ENCODE assay signal across 8 mouse cellular contexts in genomic region chr4:59189546-59190237, GRCm38 (mm10). TPM values are rescaled to one million over a fixed set of nuclear protein-coding genes. Genes with fewer than 3 reads are reported as not detected.
DNase-seq lines count a peak whose midpoint lies in the region; ATAC-seq and TF ChIP-seq lines count a peak whose summit lies in the region.

No protein-coding gene starts in this region.

- peak overlapping the region; percentile 93 for H3K9ac ChIP-seq in forebrain, embryonic 12.5 days
- peak overlapping the region; percentile 97 for H3K9ac ChIP-seq in limb, embryonic 13.5 days
- peak overlapping the region; percentile 97 for H3K9ac ChIP-seq in midbrain, postnatal 0 days (replicated peaks; ENCODE audit: low read length, poor library complexity, severe bottlenecking)

- H3K9me3 ChIP-seq in forebrain, embryonic 12.5 days = no peaks in the 10 kb centered on the region
- no peaks in the 10 kb centered on the region for H3K9me3 ChIP-seq in limb, embryonic 13.5 days
- H3K9me3 ChIP-seq in midbrain, postnatal 0 days (ENCODE audit: low read length) = no peaks in the 10 kb centered on the region

- 1% methylated on average over 51 of the region's 54 CpGs for WGBS in forebrain, embryonic 12.5 days
- WGBS in limb, embryonic 13.5 days = under 1% methylated on average over 44 of the region's 54 CpGs
- WGBS in midbrain, postnatal 0 days = 1% methylated on average over 49 of the region's 54 CpGs

- H3K4me2 ChIP-seq in forebrain, embryonic 12.5 days = peak overlapping the region; percentile 64
- H3K4me2 ChIP-seq in limb, embryonic 13.5 days (replicated peaks) = peak overlapping the region; percentile 90
- H3K4me2 ChIP-seq in midbrain, postnatal 0 days (ENCODE audit: low read depth, low read length, poor library complexity, severe bottlenecking) = peak overlapping the region; percentile 55

- peak; percentile 52 for ATAC-seq in forebrain, embryonic 12.5 days (ENCODE audit: low FRiP score)
- ATAC-seq in inflammation-experienced regulatory T-cells, adult 6 months = peak; percentile 23
- no peak; the same call in 1 of the 2 replicates for ATAC-seq in limb, embryonic 13.5 days (ENCODE audit: low FRiP score, low read depth)
- peak; percentile 82 for ATAC-seq in midbrain, postnatal 0 days (ENCODE audit: low FRiP score)

- H3K36me3 ChIP-seq in forebrain, embryonic 12.5 days (replicated peaks) = no peaks in the 10 kb centered on the region
- H3K36me3 ChIP-seq in limb, embryonic 13.5 days = no peaks in the 10 kb centered on the region
- H3K36me3 ChIP-seq in midbrain, postnatal 0 days (ENCODE audit: insufficient read depth, low read length) = no peaks in the 10 kb centered on the region

- peak; percentile 87 for DNase-seq in heart, adult 11 months
- DNase-seq in heart, postnatal 25 days (ENCODE audit: low spot score) = no peak
- DNase-seq in ZHBTc4 (ENCODE audit: low read depth, low spot score) = peak; percentile 39
- peak; percentile 44 for DNase-seq in midbrain, postnatal 0 days (ENCODE audit: low spot score)
- DNase-seq in thymus, postnatal 10 days (ENCODE audit: low spot score in 2 of 2) = peak; percentile 36 to 43

- H3K4me1 ChIP-seq in forebrain, embryonic 12.5 days = peaks cover 8% of the 10 kb centered on the region
- peaks cover 13% of the 10 kb centered on the region for H3K4me1 ChIP-seq in limb, embryonic 13.5 days
- H3K4me1 ChIP-seq in midbrain, postnatal 0 days (ENCODE audit: insufficient read depth, low read length) = peaks cover 2% of the 10 kb centered on the region; the same call in 1 of the 2 replicates

- peak overlapping the region; percentile 87 for H3K4me3 ChIP-seq in forebrain, embryonic 12.5 days (replicated peaks)
- peak overlapping the region; percentile 85 for H3K4me3 ChIP-seq in limb, embryonic 13.5 days
- peak overlapping the region; percentile 94 for H3K4me3 ChIP-seq in midbrain, postnatal 0 days (ENCODE audit: low read depth, low read length)

- no peak for TF ChIP-seq CTCF in midbrain, postnatal 0 days (IDR thresholded peaks at IDR 0.05)

- no peaks in the 10 kb centered on the region for H3K27me3 ChIP-seq in forebrain, embryonic 12.5 days
- no peaks in the 10 kb centered on the region for H3K27me3 ChIP-seq in limb, embryonic 13.5 days
- no peaks in the 10 kb centered on the region for H3K27me3 ChIP-seq in midbrain, postnatal 0 days (ENCODE audit: insufficient read depth, low read length)

- H3K27ac ChIP-seq in forebrain, embryonic 12.5 days = peak overlapping the region; percentile 90
- peak overlapping the region; percentile 88; the same call in 1 of the 2 replicates for H3K27ac ChIP-seq in limb, embryonic 13.5 days
- H3K27ac ChIP-seq in midbrain, postnatal 0 days (ENCODE audit: low read depth, low read length) = peak overlapping the region; percentile 97

- intact Hi-C loops in heart, postnatal 25 days (cut with DNase I) = loop anchor here (2.0 to 5.0 kb wide), 4 partner anchors 33 to 358 kb away; partner anchors contain the start of gene Ptbp3

RNA-seq across cellular contexts. Expression of gene Ugcg, which starts 0.6 kb away (rescaled TPM):
- 10 to 100 TPM; 14.4 to 15.1 TPM for total RNA-seq in heart, postnatal 25 days (2021)
- polyA plus RNA-seq in forebrain, embryonic 12.5 days (2016; fragmentation: Nextera tagmentation; extraction: Ambion mirVana) = 18.7 and 19.9 TPM in 2 replicates
- polyA plus RNA-seq in inflammation-experienced regulatory T-cells, adult 6 months (2017; shearing (Covaris generic)) = 10 to 100 TPM in 2 of 3 experiments, 1 to 10 TPM in 1; 8.7 to 20.6 (median 16.4) TPM
- polyA plus RNA-seq in limb, embryonic 13.5 days (2015; fragmentation: Nextera tagmentation; extraction: Ambion mirVana) = 11.9 and 13.4 TPM in 2 replicates
- 68.5 and 76.5 TPM in 2 replicates for total RNA-seq in midbrain, postnatal 0 days (2014; rRNA removed)
- 18.7 and 22.8 TPM in 2 replicates for polyA plus RNA-seq in midbrain, postnatal 0 days (2015; fragmentation: Nextera tagmentation; extraction: Ambion mirVana)

RNA-seq across cellular contexts. Expression of gene AI481877, which starts 50.9 kb away (rescaled TPM):
- total RNA-seq in heart, postnatal 25 days (2021) = not detected
- not detected in 2 replicates for polyA plus RNA-seq in forebrain, embryonic 12.5 days (2016; fragmentation: Nextera tagmentation; extraction: Ambion mirVana)
- polyA plus RNA-seq in inflammation-experienced regulatory T-cells, adult 6 months (2017; shearing (Covaris generic)) = not detected
- not detected in 2 replicates for polyA plus RNA-seq in limb, embryonic 13.5 days (2015; fragmentation: Nextera tagmentation; extraction: Ambion mirVana)
- not detected in 2 replicates for total RNA-seq in midbrain, postnatal 0 days (2014; rRNA removed)
- 0.02 TPM in 1 of 2 replicates, not detected in the other for polyA plus RNA-seq in midbrain, postnatal 0 days (2015; fragmentation: Nextera tagmentation; extraction: Ambion mirVana)
